Mouse (Mus musculus): ENCODE results near the gene Echdc3. TPM values are rescaled to one million over a fixed set of nuclear protein-coding genes. Genes with fewer than 3 reads are reported as not detected.

Echdc3 gene
- total RNA-seq (2014; fragmentation: Nextera tagmentation) (1.9 TPM in 1 of 2 replicates, not detected in the other), total RNA-seq (2017) (0.15 TPM in 1 of 2 replicates, not detected in the other)

DNA sequence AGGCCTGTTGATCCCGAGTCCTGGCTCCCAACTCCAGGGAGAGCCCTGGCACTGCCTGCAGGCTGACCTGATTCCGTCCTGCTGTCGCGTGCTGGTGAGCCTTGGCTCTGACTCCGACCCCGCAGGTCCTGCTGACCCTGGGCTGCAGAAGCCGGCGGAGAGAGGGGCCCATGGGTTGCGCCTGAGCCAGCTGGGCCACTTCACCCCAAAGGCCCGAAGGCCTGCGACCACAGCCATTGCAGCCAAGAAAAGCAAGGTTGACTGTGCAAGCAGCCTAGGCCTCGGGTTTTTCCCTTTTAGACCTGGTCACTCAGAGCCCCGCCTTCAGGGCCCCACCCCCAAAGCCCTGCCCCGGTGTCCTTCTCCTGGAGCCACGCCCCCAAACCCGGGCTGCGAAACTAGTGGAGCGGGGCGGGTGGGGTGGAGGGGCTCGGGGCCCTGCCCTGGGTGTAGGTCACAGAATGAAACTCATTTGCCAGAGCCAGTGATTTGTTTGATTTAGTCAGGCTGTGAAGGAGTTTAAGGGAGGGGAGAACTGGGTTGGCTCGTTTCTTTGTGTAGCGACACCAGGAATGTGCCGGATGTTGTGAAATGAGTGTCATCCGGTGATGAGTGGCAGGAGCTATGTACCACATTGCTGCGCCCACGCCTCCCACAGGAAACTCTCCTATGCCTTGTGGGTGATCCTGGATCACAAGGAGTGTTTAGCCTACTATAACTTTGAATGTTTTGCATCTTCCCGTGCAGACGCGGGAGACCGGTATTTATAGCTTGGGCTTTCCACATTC lies at the start of gene Echdc3:
Gene Echdc3 (minus strand): TSS at position 310 of the 788 bp plus-strand sequence.
- ATAC-seq (replicated peaks; ENCODE audit: low FRiP score, low TSS enrichment, poor library complexity, severe bottlenecking) = peak; percentile 76

DNA sequence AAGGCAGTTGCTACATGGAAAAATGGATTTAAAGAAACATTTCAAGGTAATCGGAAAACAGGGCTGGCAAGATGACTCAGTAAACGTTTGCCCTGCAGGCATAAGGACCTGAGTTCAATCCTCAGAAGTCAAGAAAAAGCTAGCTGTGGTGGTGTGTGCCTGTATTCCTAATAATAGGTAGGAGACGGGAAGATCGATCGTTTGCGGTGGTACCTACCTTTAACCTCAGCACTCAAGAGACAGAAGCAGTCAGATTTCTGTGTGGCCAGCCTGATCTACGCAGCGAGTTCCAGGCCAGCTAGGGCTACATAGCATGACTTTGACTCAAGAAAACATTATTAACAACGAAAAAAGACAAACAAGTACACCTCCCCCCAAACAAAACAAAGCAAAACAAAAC lies 48.9 kb upstream of the Echdc3 start:
- no peak for ATAC-seq (replicated peaks; ENCODE audit: low FRiP score, low TSS enrichment, poor library complexity, severe bottlenecking)

DNA sequence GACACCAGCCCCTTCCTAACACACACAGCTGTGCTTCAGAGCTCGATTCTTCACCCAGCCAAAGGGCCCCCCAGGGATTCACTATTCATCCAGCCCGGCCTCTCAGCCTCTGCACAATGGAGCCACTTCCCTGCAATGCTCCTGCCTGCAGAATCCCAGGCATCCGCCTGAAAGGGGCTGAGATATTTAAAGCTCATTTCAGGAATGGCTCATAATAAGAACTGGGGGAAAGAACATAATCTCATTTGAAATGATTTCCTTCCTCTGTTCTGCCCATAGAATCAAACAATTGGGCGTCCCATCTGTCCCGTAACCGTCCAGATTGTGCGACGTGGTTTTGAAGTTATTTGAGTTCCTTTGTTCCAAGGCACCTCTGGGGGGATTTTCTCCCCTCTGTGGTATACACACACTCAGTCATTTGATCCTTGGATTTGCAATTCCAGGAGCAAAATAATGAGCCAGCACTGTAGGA lies 48.4 kb upstream of the Echdc3 start:
- no peak for ATAC-seq (replicated peaks; ENCODE audit: low FRiP score, low TSS enrichment, poor library complexity, severe bottlenecking)

DNA sequence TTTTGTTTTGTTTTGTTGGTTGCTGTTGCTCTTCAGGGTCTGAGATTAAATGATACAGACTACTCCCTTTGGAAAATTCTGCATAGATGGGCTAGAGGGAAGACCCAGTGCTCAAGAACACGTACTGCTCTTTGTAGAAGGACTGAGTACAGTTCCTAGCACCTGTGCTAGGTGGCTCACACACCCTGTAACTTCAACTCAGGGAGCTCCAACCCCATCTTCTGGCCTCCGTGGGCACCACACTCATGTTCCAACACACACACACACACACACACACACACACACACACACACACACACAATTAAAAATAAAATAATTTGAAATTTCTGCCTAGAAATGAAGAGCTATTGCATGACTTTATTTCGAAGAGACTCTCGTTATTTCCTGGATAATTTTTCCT lies 47.8 kb upstream of the Echdc3 start:
- no peak for ATAC-seq (replicated peaks; ENCODE audit: low FRiP score, low TSS enrichment, poor library complexity, severe bottlenecking)

DNA sequence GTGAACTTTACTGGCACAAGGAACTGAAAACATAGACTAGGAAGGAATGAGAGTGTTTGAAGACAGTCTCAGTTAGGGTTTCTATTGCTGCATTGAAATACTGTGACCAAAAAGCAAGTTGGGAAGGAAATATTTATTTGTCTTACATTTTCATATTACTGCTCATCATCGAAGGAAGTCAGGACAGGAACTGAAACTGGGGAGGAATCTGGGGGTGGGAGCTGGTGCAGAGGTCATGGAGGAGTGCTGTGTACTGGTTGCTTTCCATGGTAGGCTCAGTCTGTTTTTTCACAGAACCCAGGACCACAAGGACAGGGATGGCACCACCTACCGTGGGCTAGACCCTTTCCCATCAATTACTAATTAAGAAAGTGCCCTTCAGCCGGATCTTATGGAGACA lies 46.3 kb upstream of the Echdc3 start:
- no peak for ATAC-seq (replicated peaks; ENCODE audit: low FRiP score, low TSS enrichment, poor library complexity, severe bottlenecking)

DNA sequence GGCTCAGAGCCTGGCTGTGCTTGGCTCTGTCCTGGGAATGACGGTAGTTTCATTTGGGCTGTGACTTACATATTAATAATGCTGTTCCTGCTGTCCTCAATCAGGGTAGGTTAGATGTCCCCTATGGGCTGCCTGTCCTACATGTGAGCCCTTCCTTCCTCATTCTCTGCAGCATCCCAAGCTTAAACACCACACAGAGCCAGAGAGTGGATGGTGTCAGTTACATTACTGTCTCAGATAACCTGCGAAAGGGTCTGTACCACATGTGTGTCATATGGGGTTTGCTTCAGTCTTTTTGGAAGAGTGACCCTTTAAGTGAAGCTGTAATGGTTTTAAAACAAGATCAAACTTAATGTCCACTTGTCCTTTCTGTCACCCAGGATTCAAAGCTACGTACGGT lies 45.2 kb upstream of the Echdc3 start:
- no peak for ATAC-seq (replicated peaks; ENCODE audit: low FRiP score, low TSS enrichment, poor library complexity, severe bottlenecking)

DNA sequence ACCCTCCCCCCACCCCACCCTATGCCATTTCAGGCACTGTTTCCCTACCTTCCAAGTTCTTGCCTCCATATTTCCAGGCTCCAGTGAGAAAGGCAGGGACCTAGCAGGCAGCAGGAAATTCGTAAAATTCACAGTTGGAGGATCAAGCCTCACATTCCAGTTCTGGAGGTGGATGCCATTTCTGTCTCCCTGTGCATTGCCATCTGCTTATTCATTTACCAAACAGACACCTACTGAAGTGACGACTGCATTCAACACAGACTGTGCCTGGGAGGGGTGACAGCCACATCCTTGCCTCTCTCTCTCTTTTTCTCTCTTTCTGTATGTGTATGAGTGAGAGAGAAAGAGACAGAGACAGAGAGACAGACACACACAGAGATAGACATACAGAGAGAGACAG lies 44.3 kb upstream of the Echdc3 start:
- no peak for ATAC-seq (replicated peaks; ENCODE audit: low FRiP score, low TSS enrichment, poor library complexity, severe bottlenecking)

DNA sequence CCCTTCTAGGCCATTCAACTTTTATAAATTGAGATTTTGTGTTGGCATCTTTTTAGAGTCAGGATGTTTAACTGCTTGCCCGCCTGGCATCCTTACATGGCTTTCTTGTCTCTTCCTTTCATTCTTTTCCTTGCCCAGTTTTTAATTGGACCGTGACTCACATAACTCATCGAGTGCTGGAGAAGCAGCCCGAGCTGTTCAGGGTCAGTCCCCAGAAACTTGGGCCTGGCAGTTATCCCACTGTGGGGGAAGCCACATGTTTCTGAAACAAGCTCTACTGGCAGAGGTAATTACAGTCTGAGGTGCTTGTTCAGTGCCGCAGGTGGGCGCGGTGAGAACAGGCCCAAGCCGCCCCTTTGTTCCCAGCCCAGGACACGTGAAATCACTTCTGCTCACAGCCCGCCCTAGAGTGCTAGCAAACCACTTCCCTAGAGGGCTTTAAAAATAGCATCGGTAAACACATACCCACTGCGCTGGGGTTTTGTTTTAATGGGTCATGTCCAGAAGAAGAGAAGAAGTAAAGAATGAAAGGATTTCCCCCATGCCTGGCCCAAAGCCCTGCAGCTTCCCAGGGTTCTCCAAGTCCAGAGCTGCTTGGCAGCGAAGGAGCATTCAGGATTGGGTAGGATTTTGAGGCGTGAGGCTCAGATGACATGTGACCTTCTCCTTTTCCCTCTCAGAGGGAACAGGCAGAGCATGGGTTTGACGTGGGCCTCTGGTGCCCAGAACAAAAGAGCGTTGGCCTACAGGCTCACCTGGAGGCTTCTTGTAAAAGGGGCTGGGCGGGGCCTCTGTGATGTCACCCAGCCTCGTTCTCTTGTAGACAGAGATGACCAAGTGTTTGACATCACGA lies 43.4 kb upstream of the Echdc3 start:
- peak; percentile 28; the same call in 1 of the 2 replicates for ATAC-seq (replicated peaks; ENCODE audit: low FRiP score, low TSS enrichment, poor library complexity, severe bottlenecking)

DNA sequence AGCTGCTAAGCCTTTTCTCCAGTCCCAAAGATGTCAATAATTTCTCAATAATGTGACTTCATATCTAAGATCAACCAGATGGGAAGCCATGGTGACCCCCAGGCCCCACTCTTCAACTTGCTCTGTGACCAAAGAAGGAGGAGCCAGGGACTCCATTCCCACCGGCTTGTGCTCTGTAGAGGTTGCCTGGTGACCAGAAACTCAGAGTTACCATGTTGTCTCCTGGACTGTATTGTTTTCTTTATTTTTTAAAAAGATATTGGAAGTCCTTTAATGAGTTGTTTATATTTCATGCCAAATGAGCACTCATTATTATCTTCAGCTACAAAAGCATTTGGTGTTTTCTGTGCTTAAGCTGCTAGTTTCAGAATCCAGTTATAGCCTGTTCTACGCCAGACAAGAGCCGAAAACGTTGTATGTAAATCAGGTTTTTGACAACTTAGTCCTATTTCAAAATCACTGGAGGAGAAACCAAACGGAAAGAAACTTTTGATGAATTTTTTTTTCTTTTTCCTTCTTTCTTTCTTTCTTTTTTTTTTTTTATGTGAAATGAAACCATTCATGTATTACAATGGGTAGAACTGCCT lies 42.7 kb upstream of the Echdc3 start:
- no peak for ATAC-seq (replicated peaks; ENCODE audit: low FRiP score, low TSS enrichment, poor library complexity, severe bottlenecking)

DNA sequence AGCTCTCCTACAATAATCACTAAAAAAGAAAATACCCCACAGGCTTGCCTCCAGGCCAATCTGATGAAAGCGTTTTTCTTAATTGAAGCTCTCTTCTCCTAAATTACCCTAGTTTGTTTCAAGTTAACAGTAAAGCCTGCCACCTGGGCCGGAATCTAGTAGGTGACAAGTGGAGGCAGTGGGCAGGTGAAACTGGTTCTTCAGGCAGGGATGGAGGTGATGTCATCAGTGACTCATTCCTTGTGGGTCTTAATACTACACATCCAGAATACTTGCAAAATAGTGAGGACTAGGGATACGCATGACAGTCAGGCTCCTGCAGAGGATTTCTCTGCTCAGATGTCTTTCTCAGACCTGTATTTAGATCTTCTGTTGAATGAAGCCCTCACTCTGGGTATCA lies 39.7 kb upstream of the Echdc3 start:
- ATAC-seq (replicated peaks; ENCODE audit: low FRiP score, low TSS enrichment, poor library complexity, severe bottlenecking) = no peak

DNA sequence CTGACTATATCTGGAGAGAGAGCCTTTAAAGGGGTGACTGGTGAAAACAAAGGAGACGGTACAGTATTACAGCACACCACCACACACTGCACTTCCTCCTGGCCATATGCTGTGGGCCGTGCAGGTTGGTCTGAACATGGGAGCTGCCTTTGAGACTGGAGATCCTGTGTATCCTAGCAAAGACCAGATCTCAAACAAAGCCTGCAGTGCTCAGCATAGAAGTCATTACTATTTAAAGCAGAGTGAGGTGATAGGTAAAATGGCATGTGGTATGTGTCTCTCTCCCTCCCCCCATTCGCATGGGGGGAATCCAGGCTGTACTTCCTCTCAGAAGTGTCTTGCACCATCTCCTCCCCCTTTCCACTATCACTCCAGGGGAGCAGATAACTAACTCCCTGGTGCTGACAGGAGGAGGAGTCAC lies 38.3 kb upstream of the Echdc3 start:
- ATAC-seq (replicated peaks; ENCODE audit: low FRiP score, low TSS enrichment, poor library complexity, severe bottlenecking) = peak; percentile 21; the same call in 1 of the 2 replicates

DNA sequence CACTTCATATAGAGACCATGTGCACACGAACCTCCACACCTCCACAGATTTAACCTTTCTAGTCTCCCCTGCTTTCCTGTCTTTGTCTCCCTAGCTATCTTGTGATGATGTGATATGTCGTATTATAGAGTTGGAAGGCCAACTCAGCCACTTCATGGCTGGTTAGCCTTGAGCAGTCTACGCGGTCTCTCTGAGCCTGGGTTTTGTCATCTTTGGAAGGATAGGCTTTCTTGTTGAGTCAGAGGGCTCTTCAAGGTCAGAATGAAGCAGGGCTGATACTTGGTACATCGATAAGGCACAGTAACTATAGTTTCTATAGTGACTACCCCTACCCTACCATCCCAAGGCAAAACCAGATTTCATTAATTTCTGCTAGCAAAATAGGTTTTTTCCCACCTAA lies 28.6 kb upstream of the Echdc3 start:
- ATAC-seq (replicated peaks; ENCODE audit: low FRiP score, low TSS enrichment, poor library complexity, severe bottlenecking) = no peak

DNA sequence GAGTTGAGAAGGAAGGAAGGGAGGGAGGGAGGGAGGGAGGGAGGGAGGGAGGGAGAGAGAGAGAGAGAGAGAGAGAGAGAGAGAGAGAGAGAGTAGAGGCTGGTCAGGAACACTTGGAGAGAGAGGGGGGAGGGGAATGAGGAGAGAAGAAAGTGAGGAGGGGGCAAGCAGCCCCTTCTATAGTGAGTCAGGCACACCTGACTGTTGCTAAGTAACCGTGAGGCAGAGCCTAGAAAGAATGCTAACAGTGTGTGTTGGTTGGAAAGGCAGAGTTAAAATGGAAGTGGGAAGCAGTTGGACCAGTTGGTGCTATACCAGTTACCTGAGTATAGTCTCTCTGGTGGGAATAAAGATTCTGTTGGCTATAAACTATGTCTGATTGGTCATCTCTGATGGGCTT lies 27.2 kb upstream of the Echdc3 start:
- no peak for ATAC-seq (replicated peaks; ENCODE audit: low FRiP score, low TSS enrichment, poor library complexity, severe bottlenecking)

DNA sequence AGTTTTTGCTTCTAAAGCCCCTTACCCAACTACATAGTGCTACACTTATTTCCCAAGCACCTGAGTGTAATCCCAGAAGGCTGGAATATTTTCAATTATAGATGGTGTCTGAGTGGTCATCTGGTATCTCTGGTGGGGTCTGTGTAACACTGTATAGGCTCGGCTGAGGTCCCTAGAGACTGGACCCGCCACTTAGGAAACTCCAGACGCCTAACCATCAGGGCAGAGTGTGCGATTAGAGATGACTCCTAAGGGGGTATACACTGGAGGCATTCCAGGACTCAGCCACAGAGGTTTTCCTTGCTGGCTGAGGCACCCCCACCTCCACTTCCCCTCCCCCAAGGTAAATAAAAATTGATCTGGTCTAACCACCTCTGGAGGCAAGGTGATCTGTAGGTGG lies 26.5 kb upstream of the Echdc3 start:
- no peak for ATAC-seq (replicated peaks; ENCODE audit: low FRiP score, low TSS enrichment, poor library complexity, severe bottlenecking)

DNA sequence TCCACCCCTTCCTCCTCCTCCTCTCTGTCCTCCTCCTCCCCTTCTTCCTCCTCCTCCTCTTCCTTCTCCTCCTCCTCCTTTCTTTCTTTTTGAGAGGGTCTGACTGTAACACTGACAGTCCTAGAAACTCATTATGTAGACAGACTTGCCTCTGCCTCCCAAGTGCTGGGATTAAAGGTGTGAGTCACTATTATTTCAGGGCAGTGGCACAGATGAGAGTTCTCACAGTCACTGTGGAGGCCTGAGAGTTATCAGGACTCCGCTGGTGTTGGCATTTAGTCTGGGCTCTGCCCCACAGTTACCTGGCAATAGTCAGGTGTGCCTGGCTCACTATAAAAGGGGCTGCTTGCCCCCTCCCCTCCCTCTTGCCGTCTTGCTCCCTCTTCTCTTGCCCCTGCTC lies 25.8 kb upstream of the Echdc3 start:
- no peak for ATAC-seq (replicated peaks; ENCODE audit: low FRiP score, low TSS enrichment, poor library complexity, severe bottlenecking)

DNA sequence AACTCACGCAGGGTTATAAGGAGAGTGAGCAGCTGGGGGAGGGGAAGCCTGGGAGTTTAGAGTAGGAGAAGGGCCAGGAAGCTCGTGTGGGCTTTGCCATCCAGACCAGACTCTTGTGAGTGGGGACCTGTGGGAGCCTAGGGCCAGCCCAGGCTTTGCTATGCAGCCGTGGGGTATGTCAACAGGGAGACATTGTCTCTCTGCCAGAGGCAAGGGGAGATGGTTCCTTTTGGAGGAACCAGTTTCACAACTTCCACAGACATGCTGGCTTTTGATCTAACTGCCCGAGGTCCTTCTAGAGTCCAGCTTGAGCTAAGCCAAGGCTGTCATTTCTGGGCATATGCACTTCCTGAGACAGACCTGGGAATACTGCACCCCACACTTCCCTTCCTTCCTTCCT lies 25.4 kb upstream of the Echdc3 start:
- peak; percentile 24; the same call in 1 of the 2 replicates for ATAC-seq (replicated peaks; ENCODE audit: low FRiP score, low TSS enrichment, poor library complexity, severe bottlenecking)

DNA sequence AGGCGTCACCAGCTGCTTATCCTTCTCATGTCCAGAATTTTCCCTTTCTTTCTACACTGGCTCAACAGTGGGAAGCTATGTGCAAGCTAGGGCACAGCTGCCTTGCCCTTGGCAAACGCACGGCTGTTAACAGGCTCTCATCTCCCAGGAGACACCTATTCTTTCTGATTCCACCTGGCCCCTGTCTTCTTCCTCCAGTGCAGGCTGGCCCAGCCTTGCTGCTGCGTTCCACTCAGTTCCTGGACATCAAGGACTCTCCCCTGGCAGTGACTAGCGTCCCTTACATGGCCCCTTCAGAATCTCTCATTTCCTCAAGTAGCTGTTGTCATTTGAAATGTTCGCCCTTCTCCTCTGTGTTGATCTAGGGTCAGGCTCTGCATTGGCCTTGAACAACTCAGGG lies 20.5 kb upstream of the Echdc3 start:
- no peak for ATAC-seq (replicated peaks; ENCODE audit: low FRiP score, low TSS enrichment, poor library complexity, severe bottlenecking)

DNA sequence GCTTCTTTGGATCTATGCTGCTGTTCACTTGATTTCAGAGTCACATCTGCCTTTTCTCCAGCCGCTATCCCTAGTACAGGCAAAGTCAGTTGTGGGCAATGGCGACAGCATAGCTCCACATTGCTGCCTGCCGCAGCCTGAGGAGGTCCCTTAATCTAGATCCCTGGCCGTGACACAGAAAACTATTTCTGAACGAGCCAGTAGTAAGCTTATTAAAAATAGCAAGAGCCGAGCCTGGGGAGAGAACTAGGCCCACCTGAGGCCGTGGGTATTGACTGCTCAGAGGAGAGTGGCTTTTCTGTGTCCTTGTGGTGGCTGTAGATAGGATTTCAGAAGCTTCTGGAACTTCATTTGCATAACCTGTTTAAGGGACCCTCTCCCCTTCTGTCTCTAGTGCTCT lies 19.9 kb upstream of the Echdc3 start:
- no peak for ATAC-seq (replicated peaks; ENCODE audit: low FRiP score, low TSS enrichment, poor library complexity, severe bottlenecking)

DNA sequence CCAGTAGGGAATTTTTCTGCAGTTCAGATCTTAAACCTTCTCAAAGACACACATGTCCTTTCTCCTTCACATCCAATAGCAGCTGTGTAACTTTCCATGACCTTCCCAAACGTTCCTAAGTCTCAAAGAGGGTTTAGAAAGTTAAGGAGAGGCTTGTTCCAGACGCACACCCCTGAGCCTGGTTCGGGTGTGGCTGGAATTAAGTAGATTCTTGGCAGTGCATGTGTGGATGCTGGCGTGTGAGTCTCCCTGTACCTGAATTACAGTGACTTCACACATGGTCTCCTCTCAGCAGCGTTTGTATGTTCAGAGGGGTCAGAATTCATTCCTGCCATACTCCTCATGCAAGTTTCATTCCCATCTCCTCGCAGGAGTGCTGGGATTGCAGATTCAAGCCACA lies 18.0 kb upstream of the Echdc3 start:
- no peak for ATAC-seq (replicated peaks; ENCODE audit: low FRiP score, low TSS enrichment, poor library complexity, severe bottlenecking)

Measured in megakaryocyte-erythroid progenitor cell, adult 5-6 weeks (primary cell).